Mouse (Mus musculus) neural tube, embryonic 12.5 days (tissue): ENCODE results near the gene Eaf2. TPM values are rescaled to one million over a fixed set of nuclear protein-coding genes. Genes with fewer than 3 reads are reported as not detected.

Source experiments
- ATAC-seq: fragments of 200-750 bp; cut with Nextera tagmentation; 2 replicates; pipeline ENCODE4 v1.8.0; 2017; ENCODE audit warnings: low read depth, mild to moderate bottlenecking, moderate TSS enrichment, moderate library complexity; ENCODE audit not compliant: low FRiP score
- H3K27ac ChIP-seq: fragments of 300-500 bp; sonication (generic); 2 replicates; pipeline ENCODE4 v1.5.1; 2016
- H3K27me3 ChIP-seq: fragments of 300-500 bp; sonication (generic); replicated peaks from 2 replicates; pipeline ENCODE4 v1.6.1; 2016; ENCODE audit warnings: mild to moderate bottlenecking
- H3K36me3 ChIP-seq: fragments of 300-500 bp; sonication (generic); 2 replicates; pipeline ENCODE4 v1.6.1; 2016; ENCODE audit warnings: mild to moderate bottlenecking
- H3K4me1 ChIP-seq: fragments of 300-500 bp; sonication (generic); 2 replicates; pipeline ENCODE4 v1.6.1; 2016
- H3K4me2 ChIP-seq: fragments of 300-500 bp; sonication (generic); replicated peaks from 2 replicates; pipeline ENCODE4 v1.6.1; 2016; ENCODE audit warnings: mild to moderate bottlenecking
- H3K4me3 ChIP-seq: fragments of 300-500 bp; sonication (generic); 2 replicates; pipeline ENCODE4 v1.5.1; 2016
- H3K9ac ChIP-seq: fragments of 300-500 bp; sonication (generic); 2 replicates; pipeline ENCODE4 v1.6.1; 2016; ENCODE audit warnings: mild to moderate bottlenecking
- H3K9me3 ChIP-seq: fragments of 300-500 bp; sonication (generic); 2 replicates; pipeline ENCODE4 v1.6.1; 2016; ENCODE audit warnings: mild to moderate bottlenecking
- WGBS: fragments of 180-500 bp; shearing (Covaris S2); methylation state at CpG from one replicate; pipeline ENCODE4 v1.1.7; 2016; 5-methylcytosine and 5-hydroxymethylcytosine counted together
- microRNA-seq: library from miRNA; unstranded; fragments of <30 nt; microRNA quantifications from one replicate; pipeline ENCODE4, GENCODE M21; 2017
- polyA plus RNA-seq: library from polyadenylated mRNA; unstranded; fragments of >200 nt; fragmentation: Nextera tagmentation; extraction: Ambion mirVana; gene quantifications from 2 replicates; pipeline ENCODE4 v1.2.1, GENCODE M21; 2016

Gene Eaf2
- polyA plus RNA-seq, 1 experiment from 2014 or later: 0.81 TPM

DNA sequence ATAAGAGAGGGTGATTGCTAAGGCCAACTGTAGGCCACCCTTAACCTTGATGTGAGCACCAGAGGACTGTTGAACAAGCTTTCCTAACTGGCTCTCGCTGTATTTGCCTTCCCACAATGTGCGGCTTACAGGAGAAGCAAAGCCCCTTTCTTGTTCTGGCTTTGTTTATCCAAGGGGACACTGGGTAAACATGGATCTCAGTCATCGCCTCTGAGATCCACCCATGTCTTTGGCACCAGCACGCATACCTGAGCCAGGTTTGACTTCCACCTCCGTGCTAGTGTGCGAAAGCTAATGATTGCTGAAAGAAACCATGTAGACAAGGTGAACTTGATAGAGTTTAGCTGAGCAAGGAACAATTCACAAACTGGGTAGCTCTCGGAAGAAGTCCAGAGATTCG lies 131.2 kb downstream of the Eaf2 start:
- Histone ChIP-seq H3K4me3 (no peak overlapping the region), H3K27ac (no peak overlapping the region), H3K4me2 (no peak overlapping the region), H3K4me1 (no peaks in the 10 kb centered on the region), H3K36me3 (no peaks in the 10 kb centered on the region), H3K9me3 (no peaks in the 10 kb centered on the region), H3K9ac (no peak overlapping the region), H3K27me3 (no peaks in the 10 kb centered on the region)
- WGBS: 92% methylated on average over 8 of the region's 8 CpGs
- ATAC-seq: no peak

Small RNAs within 50 kb of the gene (microRNA-seq; reads per million reads assigned to microRNA genes)
- not detected for gene Gm22617

Other genes with a start within 250 kb of the Eaf2 start
- 1.00 and 1.2 TPM in 2 replicates for gene Cd86, start 208.9 kb downstream of the Eaf2 start, polyA plus RNA-seq
- gene Ildr1, start 181.0 kb downstream of the Eaf2 start, polyA plus RNA-seq: 0.15 TPM in 1 of 2 replicates, not detected in the other
- gene Slc15a2, start 90.0 kb downstream of the Eaf2 start, polyA plus RNA-seq: 4.8 and 5.8 TPM in 2 replicates
- gene Iqcb1, start 46.6 kb downstream of the Eaf2 start, polyA plus RNA-seq: 57.6 and 65.3 TPM in 2 replicates
- 75.9 and 85.5 TPM in 2 replicates for gene Golgb1, start 137 bp upstream of the Eaf2 start, polyA plus RNA-seq
- gene Hcls1, start 60.0 kb upstream of the Eaf2 start, polyA plus RNA-seq: 3.2 and 3.6 TPM in 2 replicates
- gene Fbxo40, start 115.5 kb upstream of the Eaf2 start, polyA plus RNA-seq: 0.05 TPM in 1 of 2 replicates, not detected in the other
- 7.3 and 8.5 TPM in 2 replicates for gene Polq, start 136.8 kb upstream of the Eaf2 start, polyA plus RNA-seq